Mouse (Mus musculus) right cerebral cortex, adult 2 months (tissue): ENCODE measurements at regions not wholly inside any gene's neighbourhood (a gene's known extent, or its start where the extent isn't known, plus 50 kb on each side); places are given as distances from the start of the nearest gene placed in this dataset.

Source experiments
- DNase-seq, 2 experiments: peaks; one replicate each; pipeline ENCODE4 v3.0.0; 2021 to 2022; ENCODE audit warnings: low spot score in 2 of 2

DNA sequence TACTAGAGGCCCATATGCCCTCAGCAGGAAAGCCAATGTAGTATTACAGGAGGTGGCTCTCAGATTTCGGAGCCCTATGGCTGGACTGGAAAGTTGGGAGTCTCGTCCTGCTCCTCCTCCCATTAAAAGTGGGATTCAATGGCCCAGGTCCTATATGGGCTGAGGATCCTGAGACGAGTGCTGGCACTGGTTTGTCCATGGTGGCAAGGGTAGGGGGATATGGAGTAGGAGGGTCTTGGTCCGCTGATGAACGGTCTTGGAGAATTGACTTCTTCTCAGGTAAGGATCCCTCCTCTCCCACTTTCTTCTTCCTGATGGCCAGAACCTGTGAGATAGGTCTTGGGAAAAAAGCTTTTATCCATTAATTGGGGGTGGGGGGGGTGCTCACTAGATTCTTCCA lies 522.2 kb upstream of the Slc5a7 start:
- DNase-seq = no peak

DNA sequence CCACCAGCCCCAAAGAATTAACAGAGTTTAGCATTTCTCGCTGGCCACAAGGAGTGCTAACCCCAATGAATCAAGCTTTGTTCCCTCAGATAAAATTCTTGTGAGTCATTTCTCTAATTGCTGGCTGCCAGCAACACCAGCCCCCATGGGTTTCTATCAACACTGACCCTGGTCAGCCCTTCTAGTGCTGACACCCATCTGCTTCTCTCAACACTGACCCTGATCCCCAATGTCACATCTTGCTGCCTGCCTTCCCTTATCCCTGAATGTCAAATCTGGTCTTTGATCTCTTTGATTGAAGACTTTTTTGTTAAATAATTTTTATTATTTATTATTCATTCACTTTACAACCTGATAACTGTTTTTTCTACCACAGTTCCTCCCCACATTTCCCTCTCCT lies 554.8 kb upstream of the Slc5a7 start:
- DNase-seq = no peak

DNA sequence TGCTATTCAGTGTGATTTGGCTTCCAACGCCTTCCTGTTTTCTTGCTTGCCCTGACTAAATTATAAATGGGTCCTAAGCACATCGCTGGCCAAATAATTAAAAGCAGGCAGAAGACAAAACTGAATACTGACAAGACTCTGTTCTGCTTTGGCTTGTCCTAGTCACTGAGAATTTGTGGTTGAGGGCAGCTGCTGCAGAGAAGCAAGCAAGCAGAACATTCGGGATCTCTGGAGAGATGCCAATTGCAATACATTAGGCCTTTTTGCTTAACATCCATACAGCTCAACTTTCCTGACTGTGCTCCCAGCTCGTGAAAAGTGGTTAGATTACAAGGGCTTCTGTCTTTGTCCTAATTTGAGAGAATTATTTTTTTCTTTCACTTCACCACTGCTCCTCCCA lies 549.0 kb upstream of the St6gal2 start:
- DNase-seq = peak; percentile 11 to 13

DNA sequence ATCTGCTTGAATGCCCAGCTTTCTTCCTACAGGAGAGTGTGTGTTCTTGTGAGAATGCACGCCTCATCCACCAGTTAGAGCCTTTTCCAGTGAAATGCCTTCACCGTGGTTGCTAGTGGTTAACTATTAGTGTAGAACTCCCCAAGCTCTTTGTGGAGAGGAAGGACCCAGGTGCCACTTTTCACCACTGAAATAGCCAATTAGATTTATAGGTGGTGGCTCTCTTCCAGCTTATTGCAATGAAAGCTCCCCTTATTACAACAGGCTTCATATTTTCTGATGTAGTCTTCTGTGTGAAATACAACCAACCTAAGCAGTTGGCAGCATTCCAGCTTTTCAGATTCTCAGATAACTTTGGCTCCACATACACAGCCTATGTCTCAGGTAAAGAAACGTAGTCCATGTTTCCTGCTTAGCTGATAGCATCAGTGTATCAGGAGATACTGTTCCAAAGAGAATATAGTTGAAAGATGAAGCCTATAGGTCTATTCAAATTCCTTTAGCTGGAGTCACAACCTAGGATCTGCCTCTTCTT lies 515.9 kb upstream of the St6gal2 start:
- no peak for DNase-seq

DNA sequence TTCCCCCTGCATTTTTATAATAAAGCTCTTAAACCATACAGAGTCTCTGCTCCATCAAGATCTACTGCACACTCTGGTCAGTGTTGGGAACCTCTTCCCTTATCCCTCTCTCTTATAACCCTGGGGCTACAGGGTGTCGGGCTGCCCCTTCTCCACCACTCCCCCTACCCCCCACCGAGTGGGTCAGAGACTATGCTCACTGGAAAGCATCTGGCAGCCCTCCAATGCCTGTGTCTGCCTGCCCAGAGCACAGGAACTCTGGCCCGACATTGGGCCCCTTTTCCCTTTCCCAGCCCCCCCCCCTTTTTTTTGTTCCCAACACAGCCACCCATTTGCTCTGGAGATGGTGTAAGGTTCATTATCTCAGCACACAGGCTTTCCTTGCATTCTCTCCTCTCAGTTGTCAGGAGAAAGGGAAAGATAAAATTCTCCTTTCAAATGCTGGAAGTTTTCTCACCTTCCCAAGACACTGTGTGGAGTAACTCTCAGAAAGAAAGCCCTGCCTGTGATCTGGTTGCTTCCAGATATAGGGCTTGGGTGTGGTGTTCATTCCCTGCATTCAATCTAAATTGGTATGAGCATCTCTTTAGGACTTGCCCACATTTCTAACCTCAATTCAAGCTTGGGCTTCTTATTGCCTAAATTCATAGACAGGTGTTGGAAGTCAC lies 501.7 kb upstream of the St6gal2 start:
- DNase-seq = no peak

DNA sequence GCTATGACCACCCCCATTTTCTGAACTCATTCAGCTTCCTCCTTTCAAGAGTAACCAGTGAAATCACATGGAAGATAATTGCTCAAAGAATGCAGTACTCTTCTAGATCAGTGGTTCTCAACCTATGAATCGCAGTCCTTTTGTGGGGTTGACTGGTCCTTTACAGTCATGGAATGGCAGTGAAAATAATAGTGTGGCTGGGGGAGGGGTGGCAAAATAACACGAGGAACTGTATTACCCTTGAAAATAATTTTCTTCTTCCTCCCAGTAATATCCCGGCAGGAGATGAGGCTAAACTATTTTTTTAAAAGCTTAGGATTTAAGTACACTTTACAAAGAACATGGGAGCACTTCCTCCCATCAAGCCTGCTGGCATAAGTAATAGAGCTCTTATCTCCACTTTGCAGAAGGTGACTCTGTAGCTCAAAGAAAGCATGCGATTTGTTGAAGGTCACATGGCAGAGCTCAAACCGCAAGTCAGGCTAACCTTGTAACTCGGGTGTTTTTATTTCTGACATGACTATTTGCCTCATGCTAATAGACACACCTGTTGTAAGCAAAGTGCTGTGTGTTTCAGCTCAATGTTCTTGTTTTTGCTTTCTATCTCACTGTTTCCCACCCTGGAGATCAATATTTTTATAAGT lies 500.8 kb upstream of the St6gal2 start:
- DNase-seq = no peak
